Mouse (Mus musculus): ENCODE data around the gene Itpkc. TPM values are rescaled to one million over a fixed set of nuclear protein-coding genes. Genes with fewer than 3 reads are reported as not detected.
A peak's percentile ranks its signal among the peaks of the same experiment; 100 is the strongest.
"Not testable (repeated sequence)": the region's sequence is repeated elsewhere in the genome, so short reads cannot be mapped to it uniquely, and the experiment has no call there.

The Itpkc gene
- polyA plus RNA-seq, 1 experiment from 2014 or later, result 6.0 TPM

DNA sequence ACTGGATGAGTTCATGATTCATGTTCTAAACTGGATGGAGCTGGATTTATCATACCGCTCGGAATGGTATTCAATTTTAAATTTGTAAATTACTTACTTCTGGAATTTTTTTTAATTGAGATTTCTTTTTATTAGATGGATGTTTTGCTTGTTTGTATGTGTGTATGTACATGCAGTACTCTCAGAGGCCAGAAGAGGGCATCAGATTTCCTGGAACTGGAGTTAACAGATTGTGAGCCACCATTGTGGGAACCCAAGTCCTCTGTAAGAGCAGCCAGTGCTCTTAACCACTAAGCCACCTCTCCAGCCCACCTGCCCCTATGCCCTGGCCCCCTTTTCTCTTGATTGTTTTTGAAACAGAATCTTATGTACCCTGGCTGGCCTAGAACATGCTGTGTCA is 20.7 kb upstream of the Itpkc start:
- WGBS, result 90% methylated on average over 2 of the region's 2 CpGs
- H3K27ac ChIP-seq (ENCODE audit: low read length), result no peak overlapping the region
- no peaks in the 10 kb centered on the region for H3K9me3 ChIP-seq (replicated peaks; ENCODE audit: control insufficient read depth, low read length, poor library complexity, severe bottlenecking)
- H3K27me3 ChIP-seq (ENCODE audit: control insufficient read depth, insufficient read depth, low read depth, low read length), result no peaks in the 10 kb centered on the region
- ATAC-seq, result no peak
- no peak overlapping the region for H3K4me2 ChIP-seq (ENCODE audit: low read length)
- no peaks in the 10 kb centered on the region for H3K4me1 ChIP-seq (ENCODE audit: control insufficient read depth, insufficient read depth, low read length)
- no peak overlapping the region for H3K9ac ChIP-seq (ENCODE audit: low read depth, low read length)
- H3K4me3 ChIP-seq (ENCODE audit: low read depth, low read length), result no peak overlapping the region
- H3K36me3 ChIP-seq (ENCODE audit: control insufficient read depth, insufficient read depth, low read length), result peaks cover 16% of the 10 kb centered on the region

DNA sequence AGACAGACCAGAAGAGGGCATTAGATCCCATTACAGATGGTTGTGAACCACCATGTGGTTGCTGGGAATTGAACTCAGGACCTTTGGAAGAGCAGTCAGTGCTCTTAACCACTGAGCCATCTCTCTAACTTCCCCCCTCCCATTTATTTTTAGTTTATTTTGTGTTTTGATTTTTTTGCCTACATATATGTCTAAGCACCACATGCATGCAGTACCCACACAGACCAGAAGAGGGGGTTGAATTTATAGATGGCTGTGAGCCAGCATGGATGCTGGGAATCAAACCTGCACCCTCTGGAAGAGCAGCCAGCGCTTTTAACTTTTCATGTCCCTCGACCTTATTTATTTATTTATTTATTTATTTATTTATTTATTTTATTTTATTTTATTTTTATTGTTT is 15.6 kb upstream of the Itpkc start:
- not testable (repeated sequence) for H3K4me1 ChIP-seq (ENCODE audit: control insufficient read depth, insufficient read depth, low read length); H3K9ac ChIP-seq (ENCODE audit: low read depth, low read length); H3K27ac ChIP-seq (ENCODE audit: low read length); ATAC-seq; H3K4me3 ChIP-seq (ENCODE audit: low read depth, low read length); H3K27me3 ChIP-seq (ENCODE audit: control insufficient read depth, insufficient read depth, low read depth, low read length); H3K9me3 ChIP-seq (replicated peaks; ENCODE audit: control insufficient read depth, low read length, poor library complexity, severe bottlenecking); H3K4me2 ChIP-seq (ENCODE audit: low read length)
- WGBS, result 89% methylated on average over 2 of the region's 2 CpGs
- peaks cover 24% of the 10 kb centered on the region for H3K36me3 ChIP-seq (ENCODE audit: control insufficient read depth, insufficient read depth, low read length)

DNA sequence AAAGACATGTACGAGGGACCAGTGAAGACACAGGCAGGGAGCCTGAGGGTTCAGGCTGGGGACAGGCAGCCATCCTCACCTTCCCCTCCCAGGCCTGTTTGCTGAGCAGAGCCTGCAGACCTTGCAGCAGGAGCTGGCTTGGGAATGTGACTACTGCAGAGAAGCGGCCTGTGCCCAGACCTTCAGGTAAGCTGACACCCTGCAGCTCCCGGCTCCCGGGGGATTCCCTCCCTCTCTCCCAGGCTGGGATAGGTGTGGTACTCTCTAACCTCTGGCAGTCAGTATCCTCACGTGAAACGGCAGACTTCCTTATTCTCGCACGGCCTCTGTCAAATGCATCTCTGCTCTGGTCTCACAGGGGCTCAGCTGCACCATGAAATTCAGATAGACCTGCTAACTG is 14.8 kb upstream of the Itpkc start:
- H3K4me1 ChIP-seq (ENCODE audit: control insufficient read depth, insufficient read depth, low read length), result no peaks in the 10 kb centered on the region
- no peaks in the 10 kb centered on the region for H3K9me3 ChIP-seq (replicated peaks; ENCODE audit: control insufficient read depth, low read length, poor library complexity, severe bottlenecking)
- no peak overlapping the region for H3K4me2 ChIP-seq (ENCODE audit: low read length)
- H3K27me3 ChIP-seq (ENCODE audit: control insufficient read depth, insufficient read depth, low read depth, low read length), result no peaks in the 10 kb centered on the region
- ATAC-seq, result no peak
- no peak overlapping the region for H3K4me3 ChIP-seq (ENCODE audit: low read depth, low read length)
- no peak overlapping the region for H3K27ac ChIP-seq (ENCODE audit: low read length)
- peaks cover 24% of the 10 kb centered on the region for H3K36me3 ChIP-seq (ENCODE audit: control insufficient read depth, insufficient read depth, low read length)
- WGBS, result 76% methylated on average over 8 of the region's 8 CpGs
- H3K9ac ChIP-seq (ENCODE audit: low read depth, low read length), result no peak overlapping the region

DNA sequence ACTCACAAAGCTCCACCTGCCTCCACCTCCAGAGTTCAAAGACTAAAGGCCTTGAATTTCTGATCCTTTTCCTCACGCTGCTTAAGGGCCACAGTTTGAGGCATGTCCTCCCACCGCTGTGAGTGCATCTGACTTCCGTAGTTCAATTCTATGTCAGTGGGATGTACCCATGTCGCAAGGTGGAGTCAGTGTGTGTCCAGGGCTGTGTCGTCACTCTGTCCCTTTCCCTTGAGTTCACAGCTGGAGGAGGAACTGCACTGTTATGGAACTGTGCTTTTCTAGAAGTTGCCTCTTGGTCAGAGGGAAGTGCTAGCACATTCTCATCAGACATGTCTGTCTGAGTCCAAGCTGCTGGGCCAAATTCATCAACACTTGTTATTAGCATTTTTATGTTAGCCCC is 10.1 kb upstream of the Itpkc start:
- 88% methylated on average over 5 of the region's 5 CpGs for WGBS
- Histone ChIP-seq H3K4me2 (ENCODE audit: low read length) (no peak overlapping the region), H3K36me3 (ENCODE audit: control insufficient read depth, insufficient read depth, low read length) (peaks cover 15% of the 10 kb centered on the region), H3K4me1 (ENCODE audit: control insufficient read depth, insufficient read depth, low read length) (peaks cover 6% of the 10 kb centered on the region), H3K4me3 (ENCODE audit: low read depth, low read length) (no peak overlapping the region), H3K9me3 (replicated peaks; ENCODE audit: control insufficient read depth, low read length, poor library complexity, severe bottlenecking) (no peaks in the 10 kb centered on the region), H3K9ac (ENCODE audit: low read depth, low read length) (no peak overlapping the region), H3K27me3 (ENCODE audit: control insufficient read depth, insufficient read depth, low read depth, low read length) (no peaks in the 10 kb centered on the region), H3K27ac (ENCODE audit: low read length) (no peak overlapping the region)
- ATAC-seq, result no peak

DNA sequence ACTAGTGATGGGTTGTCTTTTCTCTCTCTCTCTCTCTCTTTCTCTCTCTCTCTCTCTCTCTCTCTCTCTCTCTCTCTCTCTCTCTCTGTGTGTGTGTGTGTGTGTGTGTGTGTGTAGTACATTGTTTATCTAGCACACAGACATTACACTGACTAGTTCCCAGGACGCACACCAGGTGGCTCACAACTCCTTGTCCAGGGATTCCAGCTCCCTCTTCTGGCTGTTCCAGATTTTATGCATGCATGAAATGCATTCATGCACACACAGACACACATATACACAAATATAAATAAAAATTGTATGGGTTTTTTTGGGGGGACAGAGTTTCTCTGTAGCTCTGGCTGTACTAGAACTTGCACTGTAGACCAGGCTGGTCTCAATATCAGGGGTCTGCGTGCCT is 9.1 kb upstream of the Itpkc start:
- no peak overlapping the region for H3K4me2 ChIP-seq (ENCODE audit: low read length)
- no peak overlapping the region for H3K9ac ChIP-seq (ENCODE audit: low read depth, low read length)
- H3K36me3 ChIP-seq (ENCODE audit: control insufficient read depth, insufficient read depth, low read length), result peaks cover 10% of the 10 kb centered on the region; the same call in 1 of the 2 replicates
- no peak overlapping the region for H3K27ac ChIP-seq (ENCODE audit: low read length)
- H3K4me3 ChIP-seq (ENCODE audit: low read depth, low read length), result no peak overlapping the region
- H3K27me3 ChIP-seq (ENCODE audit: control insufficient read depth, insufficient read depth, low read depth, low read length), result no peaks in the 10 kb centered on the region
- WGBS, result 91% methylated on average over 2 of the region's 2 CpGs
- no peak for ATAC-seq
- H3K9me3 ChIP-seq (replicated peaks; ENCODE audit: control insufficient read depth, low read length, poor library complexity, severe bottlenecking), result no peaks in the 10 kb centered on the region
- H3K4me1 ChIP-seq (ENCODE audit: control insufficient read depth, insufficient read depth, low read length), result peaks cover 10% of the 10 kb centered on the region

DNA sequence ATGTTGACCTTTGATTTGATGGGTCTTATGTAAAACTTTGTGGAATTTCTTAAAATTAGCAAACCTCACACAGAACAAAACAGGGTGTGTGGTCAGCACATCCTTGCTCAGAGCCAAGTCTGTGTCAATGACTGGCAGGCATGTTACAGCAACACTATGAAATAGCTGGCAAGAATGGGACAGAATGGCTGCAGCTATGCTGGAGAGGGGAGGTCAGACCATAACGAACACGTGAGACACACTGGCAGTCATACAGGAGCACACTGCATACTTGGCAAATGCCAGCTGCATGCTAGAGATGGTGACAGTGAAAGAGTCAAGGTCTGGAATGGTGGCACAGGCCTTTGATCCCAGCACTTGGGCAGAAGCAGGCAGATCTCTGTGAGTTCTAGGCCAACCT is 7.3 kb upstream of the Itpkc start:
- Histone ChIP-seq H3K4me3 (ENCODE audit: low read depth, low read length) (no peak overlapping the region), H3K4me2 (ENCODE audit: low read length) (no peak overlapping the region), H3K4me1 (ENCODE audit: control insufficient read depth, insufficient read depth, low read length) (peaks cover 13% of the 10 kb centered on the region), H3K9me3 (replicated peaks; ENCODE audit: control insufficient read depth, low read length, poor library complexity, severe bottlenecking) (no peaks in the 10 kb centered on the region), H3K9ac (ENCODE audit: low read depth, low read length) (no peak overlapping the region), H3K27ac (ENCODE audit: low read length) (no peak overlapping the region), H3K36me3 (ENCODE audit: control insufficient read depth, insufficient read depth, low read length) (peaks cover 4% of the 10 kb centered on the region; the same call in 1 of the 2 replicates), H3K27me3 (ENCODE audit: control insufficient read depth, insufficient read depth, low read depth, low read length) (no peaks in the 10 kb centered on the region)
- ATAC-seq, result no peak
- WGBS, result 96% methylated on average over 2 of the region's 2 CpGs

DNA sequence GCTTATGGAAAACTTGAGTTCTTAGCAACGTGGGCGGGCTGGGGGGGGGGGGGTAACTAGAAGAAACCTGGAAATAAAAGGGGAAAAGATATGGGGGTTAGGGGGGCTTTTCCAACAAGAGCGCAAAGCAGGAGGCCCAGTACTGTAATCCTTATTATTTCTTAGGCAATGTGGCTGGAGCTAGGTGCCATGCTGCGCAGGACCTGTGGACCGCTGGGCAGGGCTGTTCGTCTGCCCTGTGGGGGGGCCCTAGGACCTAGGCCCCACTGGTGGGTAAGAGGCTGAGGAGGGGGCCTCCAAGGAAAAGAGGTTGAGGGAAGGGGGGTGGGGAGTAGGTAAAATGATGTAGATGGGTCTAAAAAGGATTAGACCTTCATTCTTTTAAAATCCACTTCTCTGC is 4.8 kb upstream of the Itpkc start:
- Histone ChIP-seq H3K4me2 (ENCODE audit: low read length) (peak overlapping the region; percentile 91), H3K36me3 (ENCODE audit: control insufficient read depth, insufficient read depth, low read length) (no peaks in the 10 kb centered on the region), H3K9me3 (replicated peaks; ENCODE audit: control insufficient read depth, low read length, poor library complexity, severe bottlenecking) (no peaks in the 10 kb centered on the region), H3K4me1 (ENCODE audit: control insufficient read depth, insufficient read depth, low read length) (peaks cover 19% of the 10 kb centered on the region), H3K9ac (ENCODE audit: low read depth, low read length) (peak overlapping the region; percentile 69), H3K4me3 (ENCODE audit: low read depth, low read length) (peak overlapping the region; percentile 66), H3K27me3 (ENCODE audit: control insufficient read depth, insufficient read depth, low read depth, low read length) (no peaks in the 10 kb centered on the region), H3K27ac (ENCODE audit: low read length) (peak overlapping the region; percentile 87)
- 0% methylated on average over 6 of the region's 6 CpGs for WGBS
- ATAC-seq, result peak; percentile 43

DNA sequence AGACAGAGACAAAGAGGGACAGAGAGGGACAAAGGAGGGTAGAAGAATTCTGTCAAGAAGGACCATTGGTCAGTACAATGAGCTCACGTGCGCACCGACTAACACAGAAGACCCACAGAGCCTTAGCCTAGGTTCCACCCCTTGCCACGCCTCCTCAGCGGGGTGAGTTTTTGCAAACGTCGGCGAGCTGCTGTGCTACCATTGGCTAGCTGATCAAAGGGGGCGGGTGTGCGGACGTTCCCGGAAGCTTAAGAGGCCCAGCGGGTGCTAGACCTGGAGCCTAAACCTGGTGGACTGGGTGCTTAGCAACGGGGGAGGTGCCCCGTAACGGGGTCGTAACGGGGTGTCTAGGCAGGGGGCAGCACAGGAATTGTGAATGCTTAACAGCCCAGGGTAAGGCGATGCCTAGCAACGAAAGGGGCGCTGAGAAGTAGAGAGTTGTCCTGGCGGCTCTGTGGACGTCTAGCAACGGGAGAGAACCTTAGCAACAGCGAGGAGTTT is 4.4 kb upstream of the Itpkc start, which contains the start of gene Coq8b:
Gene Coq8b (plus strand): TSS at position 243 of the 501 bp plus-strand sequence.
- Histone ChIP-seq H3K9ac (ENCODE audit: low read depth, low read length) (peak within 1 kb of the TSS; percentile 69), H3K36me3 (ENCODE audit: control insufficient read depth, insufficient read depth, low read length) (no peaks in the 10 kb centered on the region), H3K4me3 (ENCODE audit: low read depth, low read length) (peak within 1 kb of the TSS; percentile 66), H3K4me2 (ENCODE audit: low read length) (peak within 1 kb of the TSS; percentile 91), H3K4me1 (ENCODE audit: control insufficient read depth, insufficient read depth, low read length) (peaks cover 19% of the 10 kb centered on the region), H3K27me3 (ENCODE audit: control insufficient read depth, insufficient read depth, low read depth, low read length) (no peaks in the 10 kb centered on the region), H3K9me3 (replicated peaks; ENCODE audit: control insufficient read depth, low read length, poor library complexity, severe bottlenecking) (no peaks in the 10 kb centered on the region), H3K27ac (ENCODE audit: low read length) (peak within 1 kb of the TSS; percentile 87)
- ATAC-seq, result peak; percentile 92
- WGBS, result under 1% methylated on average over 25 of the region's 25 CpGs

DNA sequence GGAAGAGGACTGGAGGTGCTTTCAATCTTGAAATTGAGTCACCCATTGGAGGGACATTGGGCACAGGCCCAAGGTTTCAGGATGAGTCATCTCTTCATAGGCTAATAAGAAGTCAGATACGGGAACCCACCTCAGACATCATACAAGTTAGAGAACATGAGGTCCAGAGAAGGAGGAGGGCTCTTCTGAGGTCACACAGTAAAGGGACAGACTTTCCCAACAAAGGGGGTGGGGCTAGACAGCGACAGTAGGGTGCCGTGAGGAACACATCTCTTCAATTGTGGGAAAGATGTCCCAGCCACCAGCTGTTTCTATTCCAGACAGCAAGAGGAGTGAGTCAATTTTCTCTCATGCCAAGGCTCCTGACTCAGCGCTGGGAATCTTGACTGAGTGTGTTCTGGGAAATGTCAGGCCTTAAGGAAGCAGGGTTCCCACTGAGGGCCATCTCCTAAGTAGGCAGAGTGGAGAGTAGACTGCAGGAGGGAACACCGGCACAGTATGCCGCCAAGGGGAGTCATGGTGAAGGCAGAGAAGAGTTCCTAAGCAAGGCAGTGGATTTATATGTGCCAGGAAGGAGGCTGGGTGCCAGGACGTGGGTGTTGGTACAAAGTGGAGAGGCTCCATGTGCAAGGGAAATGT is 3.4 kb upstream of the Itpkc start:
- ATAC-seq, result no peak
- no peak overlapping the region for H3K9ac ChIP-seq (ENCODE audit: low read depth, low read length)
- H3K9me3 ChIP-seq (replicated peaks; ENCODE audit: control insufficient read depth, low read length, poor library complexity, severe bottlenecking), result no peaks in the 10 kb centered on the region
- 74% methylated on average over 7 of the region's 7 CpGs for WGBS
- H3K4me1 ChIP-seq (ENCODE audit: control insufficient read depth, insufficient read depth, low read length), result peaks cover 28% of the 10 kb centered on the region
- H3K27ac ChIP-seq (ENCODE audit: low read length), result peak overlapping the region; percentile 87
- H3K36me3 ChIP-seq (ENCODE audit: control insufficient read depth, insufficient read depth, low read length), result no peaks in the 10 kb centered on the region
- H3K4me3 ChIP-seq (ENCODE audit: low read depth, low read length), result no peak overlapping the region
- no peak overlapping the region for H3K4me2 ChIP-seq (ENCODE audit: low read length)
- no peaks in the 10 kb centered on the region for H3K27me3 ChIP-seq (ENCODE audit: control insufficient read depth, insufficient read depth, low read depth, low read length)

All from midbrain, embryonic 16.5 days (tissue).